Mouse (Mus musculus) CD4-positive naive resting alpha-beta T cell, adult 76 days (primary cell): ENCODE measurements around the gene Ppp1r10. TPM values are rescaled to one million over a fixed set of nuclear protein-coding genes. Genes with fewer than 3 reads are reported as not detected.

Experiments
- total RNA-seq: library from RNA; stranded (reverse); gene quantifications from one replicate; pipeline ENCODE4 v1.2.4, GENCODE M21; 2023

The Ppp1r10 gene
- total RNA-seq = 129 TPM

GRCm38 (mm10) chr17:35916297-35917142 lies at the start of gene Ppp1r10, which contains the start of gene Mrps18b:
TSS of gene Ppp1r10 (plus strand) at chr17:35916434.
TSS of gene Mrps18b (minus strand) at chr17:35916389.

GRCm38 (mm10) chr17:35879245-35880057 lies 36.8 kb upstream of the Ppp1r10 start, which contains the start of gene Dhx16:
TSS of gene Dhx16 (plus strand) at chr17:35879819.

GRCm38 (mm10) chr17:35896781-35897643 lies 19.2 kb upstream of the Ppp1r10 start, which contains the start of gene 2310061I04Rik:
TSS of gene 2310061I04Rik (minus strand) at chr17:35897431.

GRCm38 (mm10) chr17:35909919-35910369 lies 6.3 kb upstream of the Ppp1r10 start, which contains the start of gene Atat1:
TSS of gene Atat1 (minus strand) at chr17:35910075.

GRCm38 (mm10) chr17:35969418-35970389 lies 53.5 kb downstream of the Ppp1r10 start, which contains the start of gene Abcf1:
TSS of gene Abcf1 (minus strand) at chr17:35969761.

GRCm38 (mm10) chr17:35979401-35980362 lies 63.4 kb downstream of the Ppp1r10 start, which contains the start of the genes Gnl1 and Prr3:
TSS of gene Gnl1 (plus strand) at chr17:35979851.
TSS of gene Prr3 (minus strand) at chr17:35980236.

Other genes starting within 250 kb of the Ppp1r10 start
- gene Vars2, start 248.8 kb upstream of the Ppp1r10 start, total RNA-seq = 33.4 TPM
- 10.5 TPM for gene Gtf2h4, start 242.7 kb upstream of the Ppp1r10 start, total RNA-seq
- 11.4 TPM for gene Ddr1, start 211.8 kb upstream of the Ppp1r10 start, total RNA-seq
- gene Ier3, start 94.8 kb upstream of the Ppp1r10 start, total RNA-seq = 2.2 TPM
- gene Flot1, start 93.2 kb upstream of the Ppp1r10 start, total RNA-seq = 30.4 TPM
- 454 TPM for gene Tubb5, start 78.1 kb upstream of the Ppp1r10 start, total RNA-seq
- 59.9 TPM for gene Mdc1, start 74.9 kb upstream of the Ppp1r10 start, total RNA-seq
- 20.2 TPM for gene Nrm, start 55.1 kb upstream of the Ppp1r10 start, total RNA-seq
- 210 TPM for gene Ppp1r18, start 50.8 kb upstream of the Ppp1r10 start, total RNA-seq
- 91.4 TPM for gene Dhx16, start 36.6 kb upstream of the Ppp1r10 start, total RNA-seq
- gene 2310061I04Rik, start 19.0 kb upstream of the Ppp1r10 start, total RNA-seq = 24.5 TPM
- gene Atat1, start 6.4 kb upstream of the Ppp1r10 start, total RNA-seq = 8.4 TPM
- 69.2 TPM for gene Mrps18b, start within 50 bp of the Ppp1r10 start, total RNA-seq
- gene Abcf1, start 53.3 kb downstream of the Ppp1r10 start, total RNA-seq = 136 TPM
- gene Gnl1, start 63.4 kb downstream of the Ppp1r10 start, total RNA-seq = 64.9 TPM
- 61.8 TPM for gene Prr3, start 63.8 kb downstream of the Ppp1r10 start, total RNA-seq
- 23.7 TPM for gene H2-T24, start 104.1 kb downstream of the Ppp1r10 start, total RNA-seq
- gene H2-T23, start 116.4 kb downstream of the Ppp1r10 start, total RNA-seq = 257 TPM
- 190 TPM for gene H2-T22, start 126.3 kb downstream of the Ppp1r10 start, total RNA-seq
- 1.1 TPM for gene Gm6034, start 126.5 kb downstream of the Ppp1r10 start, total RNA-seq
- gene Gm11127, start 141.9 kb downstream of the Ppp1r10 start, total RNA-seq = 70.7 TPM
- gene Gm19684, start 205.2 kb downstream of the Ppp1r10 start, total RNA-seq = 9.2 TPM
- gene Gm7030, start 213.0 kb downstream of the Ppp1r10 start, total RNA-seq = 10.3 TPM